Mouse (Mus musculus) liver (tissue): ENCODE results near the gene Ankrd50.
A peak's percentile ranks its signal among the peaks of the same experiment; 100 is the strongest.

Experiments used
- DNase-seq: peaks from one replicate; pipeline ENCODE4 v3.0.0-alpha.2; 2020; ENCODE audit warnings: mixed read lengths

Gene Ankrd50

DNA sequence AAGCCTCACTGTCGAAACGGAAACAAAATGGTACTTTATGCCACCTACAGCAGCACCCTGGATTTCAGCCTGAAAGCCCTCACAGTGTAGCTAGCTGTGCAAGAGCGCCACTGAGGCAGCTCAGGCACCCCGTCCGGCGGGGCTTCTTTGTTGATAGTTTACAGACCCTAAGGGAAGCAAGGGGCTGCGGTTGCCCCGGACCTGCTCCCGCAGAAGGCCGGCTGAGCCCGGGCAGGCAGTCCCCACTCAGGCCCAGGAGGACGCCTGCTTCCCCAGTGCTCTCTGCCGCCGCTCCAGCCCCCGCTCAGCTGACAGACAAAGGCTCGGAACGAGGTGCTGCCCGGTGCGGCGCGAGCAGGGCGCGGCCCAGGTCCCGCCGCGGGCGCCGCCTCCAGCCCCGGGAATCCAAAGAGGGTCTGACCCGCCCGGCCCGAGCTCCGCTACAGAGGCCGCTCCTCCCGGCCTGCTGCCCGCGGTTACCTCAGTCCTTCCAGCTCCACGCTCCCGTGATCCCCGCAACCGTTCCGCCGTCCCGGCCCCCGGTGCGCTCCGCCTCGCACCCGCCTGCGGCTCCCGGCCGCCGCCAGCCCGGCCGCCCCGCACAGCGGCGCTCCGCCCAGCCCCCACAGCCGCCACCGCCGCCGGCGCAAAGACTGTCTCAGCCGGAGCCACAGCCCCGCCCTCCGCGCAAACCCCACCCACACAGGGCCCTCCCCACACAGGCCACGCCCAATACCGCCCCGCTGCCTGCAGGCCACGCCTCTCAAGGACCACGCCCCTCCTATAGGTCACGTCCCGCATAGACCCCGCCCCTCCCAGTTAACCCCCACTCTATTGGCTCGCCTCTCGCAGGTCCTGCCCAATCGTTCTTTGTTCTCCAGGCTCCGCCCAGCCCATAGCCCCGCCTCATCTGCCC, at the start of gene Ankrd50:
Ankrd50 (minus strand) TSS at position 654 of the 916 bp plus-strand sequence.
- peak; percentile 99 for DNase-seq

DNA sequence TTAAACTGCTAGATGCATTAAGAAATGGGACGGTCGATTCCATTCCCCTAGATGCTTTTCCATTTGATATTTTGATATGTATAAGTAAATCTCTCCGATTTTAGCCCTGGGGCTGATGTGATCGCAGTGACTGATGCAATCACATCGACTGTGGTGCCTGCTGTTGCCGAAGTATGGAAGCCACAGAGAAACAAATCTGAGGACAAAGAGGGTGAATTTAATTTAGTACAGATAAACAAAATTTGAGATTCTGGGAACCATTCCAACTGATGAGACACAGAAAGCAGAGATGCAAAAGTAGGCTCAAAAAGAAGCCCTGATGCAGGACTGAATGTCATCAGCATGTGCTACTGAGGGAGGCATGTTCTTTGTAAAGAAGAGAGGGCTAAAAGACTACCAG, 49.6 kb upstream of the Ankrd50 start:
- no peak for DNase-seq

DNA sequence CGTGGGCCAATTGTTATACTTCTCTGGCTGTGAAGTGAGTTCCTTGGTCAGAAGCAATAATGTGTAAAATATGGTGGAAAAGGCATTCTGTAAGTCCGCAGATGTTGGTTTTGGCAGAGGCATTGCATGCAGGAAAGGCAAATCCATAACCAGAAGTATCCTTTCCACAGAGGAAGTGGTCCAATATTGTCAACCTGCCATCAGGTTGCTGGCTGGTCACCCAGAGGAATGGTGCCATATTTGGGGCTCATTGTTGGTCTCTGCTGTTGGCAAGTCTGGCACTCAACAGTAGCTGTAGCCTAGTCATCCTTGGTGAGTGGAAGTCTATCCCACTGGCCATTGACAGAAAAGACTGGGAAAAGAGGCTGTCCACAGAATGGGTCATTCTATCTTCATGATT, 35.8 kb upstream of the Ankrd50 start:
- DNase-seq = no peak

DNA sequence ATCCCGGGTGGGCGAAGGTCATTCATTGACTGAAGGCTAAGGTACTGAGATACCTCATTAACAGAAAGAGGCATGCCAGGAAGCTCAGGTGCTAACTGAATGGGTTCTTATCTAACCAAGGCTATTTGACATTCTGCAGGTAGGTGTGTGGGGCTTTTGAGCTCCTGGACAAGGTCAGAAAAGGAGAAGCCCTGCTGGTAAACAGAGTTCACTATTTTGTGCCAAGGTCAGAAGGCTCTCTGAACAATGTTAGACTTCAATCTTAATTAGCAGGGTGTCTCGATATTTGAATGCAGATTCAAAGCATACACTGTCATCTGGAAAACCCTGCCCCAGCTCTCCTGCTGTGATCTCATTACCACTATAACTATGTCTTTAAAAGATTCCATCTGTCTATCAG, 35.3 kb upstream of the Ankrd50 start:
- DNase-seq = no peak

DNA sequence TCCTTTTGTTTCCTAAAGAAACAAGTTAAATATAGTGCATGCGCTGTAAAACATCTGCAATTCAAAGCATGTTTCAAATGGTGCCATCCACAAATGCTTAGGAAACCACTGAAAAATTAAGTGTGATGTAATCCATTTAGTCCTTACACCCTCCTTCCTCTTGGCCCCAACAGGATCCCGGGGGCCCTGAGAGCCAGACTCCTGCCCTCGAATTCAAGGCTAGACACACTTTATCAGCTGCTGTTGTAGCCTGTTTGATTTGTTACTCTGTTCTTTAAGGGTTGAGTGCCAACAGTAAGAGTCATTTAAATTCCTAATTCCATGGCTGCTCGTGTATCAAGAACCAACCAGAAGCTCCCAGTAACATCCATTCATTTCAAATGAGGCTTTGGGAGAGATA, 19.0 kb upstream of the Ankrd50 start:
- DNase-seq = no peak

DNA sequence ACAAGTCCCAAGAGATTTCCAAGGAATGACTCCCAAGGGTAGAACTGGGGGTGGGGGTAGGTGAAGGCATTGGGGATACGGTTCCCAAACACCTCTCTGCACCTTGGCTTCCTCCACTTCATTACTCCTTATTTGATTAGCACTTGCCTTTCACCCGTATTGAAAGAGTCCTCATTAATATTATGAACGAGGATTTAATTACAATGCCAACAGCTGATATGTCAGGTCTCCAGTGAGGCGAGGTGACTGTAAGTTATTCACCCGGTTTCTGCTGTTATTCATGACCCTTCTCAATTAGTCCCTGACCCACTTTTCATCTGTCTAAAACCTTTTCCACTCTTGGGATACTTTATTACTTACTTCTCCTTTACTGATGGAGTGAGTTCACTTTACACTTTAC, 17.5 kb upstream of the Ankrd50 start:
- no peak for DNase-seq

DNA sequence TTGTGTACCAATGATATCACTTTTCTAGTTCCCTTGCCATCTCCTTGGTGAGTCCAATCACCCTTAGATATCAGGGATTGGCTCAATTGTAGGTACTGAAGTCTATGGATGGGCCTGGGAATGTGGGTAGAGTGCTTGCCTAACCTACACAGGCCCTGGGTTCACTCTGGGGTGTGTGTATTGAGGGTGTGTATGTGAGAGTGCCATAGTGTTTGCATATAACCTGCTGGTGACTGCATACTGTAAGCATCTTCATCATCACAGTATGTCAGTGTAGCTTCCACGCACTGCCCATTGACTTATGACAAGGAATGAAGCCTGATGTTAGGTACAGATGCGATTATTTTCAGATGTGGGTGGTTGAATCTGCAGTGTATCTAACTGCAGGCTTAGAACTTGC, 17.1 kb upstream of the Ankrd50 start:
- no peak for DNase-seq

DNA sequence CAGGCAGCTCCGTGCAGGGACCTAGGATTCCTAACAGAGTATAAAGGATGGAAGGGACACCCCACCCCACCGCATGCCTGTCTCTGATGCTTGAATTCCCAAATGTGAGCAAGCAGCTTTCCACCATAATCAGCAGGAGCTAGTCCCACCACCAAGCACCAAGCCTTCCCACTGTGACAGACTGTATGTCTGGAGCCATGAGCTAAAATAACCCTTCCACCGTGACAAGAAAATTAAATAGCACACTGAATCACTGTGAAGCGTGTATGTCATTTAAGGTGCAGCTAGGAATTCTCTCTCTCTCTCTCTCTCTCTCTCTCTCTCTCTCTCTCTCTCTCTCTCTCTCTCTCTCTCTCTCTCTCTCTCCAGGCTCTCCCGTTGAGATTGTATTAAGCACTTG, 16.7 kb upstream of the Ankrd50 start:
- no peak for DNase-seq

DNA sequence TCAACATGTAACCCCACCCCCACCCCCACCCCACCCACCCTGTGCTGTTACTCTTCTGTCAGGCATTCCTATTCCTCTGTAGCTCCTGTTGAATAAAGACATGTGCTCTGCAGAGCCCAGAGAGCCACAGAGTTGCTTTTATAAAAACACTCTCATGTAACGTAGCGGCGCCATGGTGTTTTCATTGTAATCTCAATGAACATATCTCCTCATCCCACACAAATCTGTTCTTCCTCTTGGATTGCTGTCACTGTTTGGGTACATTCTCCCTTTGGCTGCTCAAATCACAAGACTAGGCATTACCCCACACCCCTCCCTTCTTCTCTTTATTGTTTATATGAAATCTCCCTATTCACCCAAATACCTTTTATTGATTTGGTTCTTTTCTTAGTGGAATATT, 13.9 kb upstream of the Ankrd50 start:
- no peak for DNase-seq

DNA sequence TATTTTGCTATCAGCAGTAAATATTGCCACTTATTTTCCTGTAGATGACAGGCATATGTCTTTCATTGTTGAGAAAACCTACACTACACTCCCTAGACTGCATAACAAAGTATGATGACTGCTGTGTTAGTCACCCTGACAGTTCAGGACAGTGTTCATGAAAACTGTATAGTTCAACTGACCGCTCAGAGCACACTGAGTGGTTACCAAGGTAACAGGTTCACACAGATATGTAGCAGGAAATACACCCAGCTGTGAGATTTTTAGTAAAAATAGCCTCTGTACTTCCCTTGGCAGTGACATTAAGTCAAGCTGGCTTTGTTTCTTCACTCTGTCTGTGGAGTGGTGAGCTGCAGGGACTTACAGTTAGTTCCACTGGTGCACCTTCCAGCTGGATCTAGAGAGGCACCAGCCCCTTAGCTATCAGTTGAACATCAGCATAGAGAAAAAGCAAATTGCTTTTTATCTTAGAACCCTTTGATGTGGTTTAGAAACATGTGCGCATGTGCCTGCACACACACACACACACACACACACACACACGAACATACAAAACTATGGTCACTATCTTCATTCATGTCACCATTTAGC, 12.2 kb upstream of the Ankrd50 start:
- DNase-seq = no peak

DNA sequence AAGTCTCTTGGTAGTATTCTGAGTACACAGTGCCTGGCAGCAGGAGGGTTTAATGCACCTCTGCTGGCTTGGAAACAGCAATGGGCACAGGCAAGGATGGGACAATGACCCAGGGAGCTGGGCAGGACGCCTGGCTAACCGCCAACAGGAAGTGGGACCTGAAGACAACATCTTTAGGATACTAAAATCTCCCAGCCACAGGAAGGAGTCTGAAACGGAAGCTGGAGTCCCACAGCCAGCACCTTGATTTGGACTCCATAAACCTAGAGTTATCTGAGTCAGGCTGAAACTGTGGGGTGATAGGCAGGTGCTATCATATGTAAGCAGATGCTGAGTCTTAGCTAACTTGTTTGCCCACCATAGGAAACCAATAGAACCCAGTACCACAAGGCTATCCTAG, 7.1 kb upstream of the Ankrd50 start:
- no peak for DNase-seq

DNA sequence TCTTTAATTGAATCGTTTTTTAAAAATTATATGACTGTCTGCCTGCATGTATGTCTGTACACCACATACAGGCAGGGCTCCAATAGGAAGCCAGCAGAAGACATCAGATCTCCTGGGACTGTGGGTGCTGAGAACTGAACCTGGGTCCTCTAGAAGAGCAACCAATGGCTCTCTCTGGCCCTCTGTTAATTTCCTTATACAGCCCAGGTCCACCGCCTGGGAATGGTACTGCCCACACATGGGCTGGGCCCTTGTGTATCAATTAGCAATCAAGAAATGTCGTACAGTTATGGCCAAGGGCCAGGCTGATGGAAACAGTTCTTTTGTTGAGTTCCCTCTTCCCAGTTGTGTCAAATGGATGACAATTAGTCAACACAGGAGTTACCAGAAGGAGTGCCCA, 6.6 kb upstream of the Ankrd50 start:
- no peak for DNase-seq

DNA sequence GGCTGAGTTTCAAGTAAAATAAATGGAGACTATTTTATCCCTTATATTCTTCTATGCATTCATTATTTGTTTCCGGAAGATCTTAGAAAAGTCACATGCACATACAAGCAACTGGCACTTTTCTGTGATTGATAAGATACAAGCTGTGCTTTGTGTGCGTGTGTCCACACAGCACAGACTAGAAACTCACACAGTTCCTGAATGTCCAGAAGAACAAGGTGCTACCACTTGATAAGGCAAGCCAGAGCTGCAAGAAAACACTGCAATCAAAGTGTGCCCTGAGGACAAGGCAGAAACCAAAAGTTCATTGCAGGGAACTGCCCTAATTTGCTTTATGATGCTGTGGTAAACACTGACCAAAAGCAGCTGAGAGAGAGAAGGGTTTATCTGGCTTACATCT, 6.1 kb upstream of the Ankrd50 start:
- DNase-seq = no peak

DNA sequence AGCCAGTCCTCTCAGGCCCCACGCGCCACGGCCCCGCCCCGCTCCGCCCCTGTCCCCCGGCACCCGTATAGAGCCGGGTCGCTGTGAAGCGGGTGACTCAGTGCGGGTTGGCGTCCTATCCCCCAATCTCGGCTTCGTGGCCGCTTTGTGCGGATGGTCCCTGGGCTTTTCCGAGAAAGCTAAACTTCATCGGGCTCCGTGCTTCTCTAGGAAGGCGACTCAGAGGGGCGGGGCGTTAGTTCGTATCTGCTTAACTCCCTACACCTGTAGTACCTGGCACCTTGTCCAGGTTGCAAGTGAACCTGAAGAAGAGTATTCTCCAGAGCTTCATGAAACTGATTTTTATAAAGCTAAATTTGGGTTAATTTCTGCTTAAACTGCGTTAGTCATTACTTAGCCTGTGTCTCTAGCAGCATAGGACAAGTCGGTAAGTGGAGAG, 482 bp upstream of the Ankrd50 start:
- DNase-seq = no peak

DNA sequence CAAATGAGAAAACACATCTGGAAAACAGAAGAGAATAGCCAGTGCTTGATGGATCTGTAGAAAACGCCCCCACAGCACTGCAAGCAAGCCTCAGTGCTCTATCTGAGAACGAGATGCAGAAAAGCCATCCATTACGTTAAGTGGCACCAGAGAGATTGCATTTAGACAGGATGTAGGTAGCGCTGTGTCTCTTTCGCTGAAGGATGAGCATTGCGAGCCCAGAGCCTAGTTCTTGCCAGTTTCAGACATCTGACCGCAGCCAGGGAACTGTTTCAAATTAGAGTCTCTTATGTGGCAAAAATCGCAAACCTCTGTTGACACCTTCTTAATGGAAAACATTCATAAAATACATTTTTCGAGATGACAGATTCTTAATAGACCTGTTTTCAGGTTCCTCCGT, 1.1 kb downstream of the Ankrd50 start:
- no peak for DNase-seq

DNA sequence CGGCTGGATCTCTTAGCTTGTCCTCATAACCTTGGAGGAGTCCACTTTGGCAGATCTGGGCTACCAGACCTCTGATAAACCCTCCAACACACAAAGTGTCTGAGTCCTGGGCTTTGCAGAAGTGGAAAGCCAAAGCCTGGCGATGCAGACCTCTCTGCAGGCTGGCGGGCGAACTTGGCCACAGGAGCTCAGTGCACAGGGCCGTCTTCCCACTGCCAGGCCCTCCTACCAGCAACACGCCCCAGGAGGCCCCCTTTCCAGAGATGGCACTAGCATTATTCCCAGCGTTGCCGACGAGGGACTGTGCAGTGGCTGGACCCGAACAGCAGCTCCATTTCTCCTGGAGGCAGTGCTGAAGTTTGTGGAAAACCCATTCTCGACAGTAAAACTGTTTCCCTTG, 1.9 kb downstream of the Ankrd50 start:
- no peak for DNase-seq

DNA sequence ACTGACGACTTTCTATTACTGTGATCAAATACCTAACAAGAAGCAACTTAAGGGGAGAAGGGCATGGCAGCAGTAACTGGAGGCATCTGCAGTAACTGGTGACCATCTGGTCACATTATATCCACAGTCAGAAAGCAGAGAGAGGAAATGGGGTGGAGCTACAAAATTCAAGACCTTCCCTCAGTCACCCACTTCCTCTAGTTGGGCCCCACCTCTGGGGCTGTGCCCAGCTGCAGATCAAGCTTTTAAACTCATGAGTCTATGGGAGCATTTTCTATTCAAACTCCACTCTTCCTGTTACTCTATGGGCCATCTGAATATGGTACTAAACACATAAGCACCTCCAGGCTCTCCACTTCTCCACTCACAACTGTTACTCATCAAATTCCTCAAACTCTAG, 3.5 kb downstream of the Ankrd50 start:
- DNase-seq = no peak

DNA sequence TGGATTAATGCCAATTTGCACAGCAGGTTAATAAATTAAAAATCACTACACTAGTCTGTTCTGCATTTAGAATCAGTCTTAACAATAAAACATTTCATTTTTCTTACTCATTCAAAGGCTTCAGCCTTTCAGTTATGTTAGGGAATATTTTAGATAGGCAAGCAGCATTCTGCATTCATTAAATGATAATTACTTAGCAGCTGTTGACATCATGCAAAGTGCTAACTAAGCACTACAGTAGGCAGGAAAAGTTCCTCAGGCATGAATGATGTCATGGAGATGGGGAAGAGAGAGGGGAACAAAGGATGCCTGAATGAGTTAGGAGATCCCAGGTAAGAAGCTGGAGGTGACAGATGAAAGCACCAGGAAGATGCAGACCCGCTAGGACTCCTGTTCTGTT, 6.7 kb downstream of the Ankrd50 start:
- DNase-seq = no peak

DNA sequence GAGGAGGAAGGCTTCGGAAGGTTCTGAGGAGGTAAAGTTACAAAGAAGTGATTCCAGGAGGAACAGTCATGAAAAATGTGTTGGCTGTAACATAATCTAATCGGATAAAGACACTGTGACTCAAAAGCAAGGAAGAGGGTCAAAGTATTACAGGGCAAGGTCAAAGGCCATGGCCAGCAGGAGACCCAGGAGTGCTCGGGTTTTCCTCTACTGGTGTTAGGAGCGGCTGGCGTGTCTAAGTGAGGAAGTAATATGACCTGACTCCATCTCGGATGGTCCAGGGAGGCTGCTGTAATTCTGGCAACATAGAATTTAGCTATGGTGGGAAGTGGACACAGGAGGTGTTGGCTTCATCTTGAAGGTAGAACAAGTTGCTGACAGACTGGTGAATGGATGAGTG, 9.1 kb downstream of the Ankrd50 start:
- no peak for DNase-seq

DNA sequence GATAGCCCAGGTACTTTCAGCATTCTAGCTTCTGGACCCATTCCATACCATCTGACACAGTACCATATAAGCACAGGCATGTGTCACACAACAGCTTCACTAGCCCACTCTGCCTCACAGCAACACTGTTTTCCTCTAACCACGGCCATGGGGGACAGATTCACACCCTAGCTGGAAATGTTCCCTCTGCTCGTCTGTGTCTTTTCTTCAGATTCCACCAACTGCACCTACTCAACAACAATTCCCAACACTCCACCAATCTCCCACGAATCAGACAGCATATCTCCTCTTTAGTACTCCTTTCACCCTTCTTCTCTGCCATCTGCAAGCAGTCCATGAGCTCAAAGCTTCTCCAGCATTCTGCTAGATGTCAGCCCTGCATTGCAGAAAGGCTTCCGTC, 11.5 kb downstream of the Ankrd50 start:
- no peak for DNase-seq

DNA sequence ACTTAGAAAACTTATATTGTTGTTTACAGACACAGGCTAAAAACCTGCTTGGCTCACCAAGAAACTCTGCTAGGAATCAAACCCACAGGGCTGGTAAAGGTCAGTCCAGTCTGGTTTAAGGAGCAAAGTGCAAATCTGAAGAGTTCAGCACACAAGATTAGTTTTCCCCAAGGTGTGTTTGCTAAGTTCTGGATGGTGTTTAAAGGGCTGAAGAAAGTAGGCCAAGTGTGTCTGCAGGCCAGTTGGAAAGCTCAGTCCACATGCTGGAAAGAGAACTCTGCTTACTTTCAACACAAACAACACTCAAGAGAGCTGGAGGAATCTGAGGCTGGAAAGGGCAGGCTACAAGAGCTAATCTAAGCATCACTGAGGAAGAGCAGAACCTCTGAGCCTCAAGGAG, 13.1 kb downstream of the Ankrd50 start:
- no peak for DNase-seq

DNA sequence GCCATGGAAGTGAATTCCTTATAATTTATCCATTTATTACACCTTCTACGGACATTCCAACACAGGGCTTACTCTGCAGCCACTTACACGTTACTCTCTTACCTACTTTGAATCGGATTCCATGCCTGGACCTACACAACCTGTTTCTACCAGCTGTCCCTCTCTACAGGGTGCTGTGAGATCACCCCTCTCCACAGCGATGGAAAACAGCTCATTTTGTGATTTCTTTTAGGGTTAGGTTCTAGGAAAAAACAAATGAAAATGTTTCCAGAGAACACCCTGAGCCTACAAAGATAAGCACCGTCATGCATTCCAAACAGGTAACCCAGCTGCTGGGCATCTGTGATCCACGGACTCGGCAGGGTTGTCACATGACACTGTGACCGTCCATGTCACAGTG, 16.5 kb downstream of the Ankrd50 start:
- DNase-seq = no peak

DNA sequence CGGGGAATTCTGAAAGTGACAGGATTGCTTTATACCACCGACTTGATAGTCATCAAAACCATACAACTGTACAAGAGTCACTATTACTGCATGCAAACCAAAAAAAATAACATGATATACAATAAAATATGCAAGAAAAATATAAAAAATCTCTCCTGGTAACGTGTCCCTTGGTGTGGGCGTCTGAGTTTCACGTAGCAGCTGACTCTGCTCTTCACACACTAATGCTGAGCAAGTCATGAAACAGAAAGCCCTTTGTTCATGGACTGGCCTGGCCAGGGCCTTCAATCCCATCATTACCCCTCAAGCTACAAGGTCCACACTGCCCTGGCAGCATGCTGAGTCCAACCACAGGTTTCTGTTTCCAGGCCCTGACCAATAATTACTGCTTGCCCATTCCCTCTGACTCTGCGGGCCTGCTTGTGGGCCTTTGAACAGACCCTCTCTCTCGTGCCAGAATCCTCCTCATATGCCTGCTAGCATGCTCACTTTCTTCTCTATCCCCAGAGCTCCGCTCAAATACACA, 17.7 kb downstream of the Ankrd50 start:
- no peak for DNase-seq

DNA sequence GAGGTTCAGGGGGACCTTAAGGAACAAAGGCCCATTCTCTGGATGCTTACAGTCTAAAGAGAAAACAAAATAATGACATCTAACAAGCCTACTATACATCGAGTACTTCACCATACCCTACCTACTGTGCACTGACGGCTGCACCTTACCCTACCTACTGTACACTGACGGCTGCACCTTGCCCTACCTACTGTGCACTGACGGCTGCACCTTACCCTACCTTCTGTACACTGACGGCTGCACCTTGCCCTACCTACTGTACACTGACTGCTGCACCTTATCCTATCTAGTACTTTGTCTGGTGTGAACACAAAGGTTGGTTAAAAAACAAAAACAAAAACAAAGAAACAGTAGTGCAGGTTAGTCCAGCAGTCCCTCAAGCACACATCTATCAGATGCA, 18.5 kb downstream of the Ankrd50 start:
- no peak for DNase-seq
